Mouse (Mus musculus) heart, postnatal 4 days (tissue): ENCODE data around the gene Pdcd7. TPM values are rescaled to one million over a fixed set of nuclear protein-coding genes. Genes with fewer than 3 reads are reported as not detected.

Experiments
- DNase-seq: peaks from one replicate; pipeline ENCODE4 v3.0.0; 2021
- total RNA-seq, 2 experiments: library from RNA; stranded (reverse); gene quantifications; 2 replicates each; pipeline ENCODE4 v1.2.3; 2021

Gene Pdcd7
- total RNA-seq, 2 experiments from 2014 or later: 12.1 to 13.2 TPM

DNA sequence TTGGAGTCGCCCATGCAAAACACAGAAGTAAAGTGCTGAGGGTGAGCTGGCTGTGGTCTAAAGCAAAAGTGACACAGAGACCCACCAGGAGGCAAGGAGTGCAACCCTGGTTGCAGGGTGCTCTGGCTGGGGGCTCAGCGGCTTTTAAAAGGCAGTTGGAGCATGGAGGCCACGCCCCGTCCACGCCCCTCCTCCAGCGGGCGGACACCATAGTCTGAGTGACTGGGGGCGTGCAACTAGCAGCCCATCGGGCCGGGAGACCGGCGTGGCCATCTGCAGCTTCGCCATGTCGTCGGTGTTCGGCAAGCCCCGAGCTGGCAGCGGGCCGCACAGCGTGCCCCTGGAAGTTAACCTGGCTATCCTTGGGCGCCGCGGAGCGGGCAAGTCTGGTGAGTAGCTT lies 52.4 kb downstream of the Pdcd7 start, which contains the start of gene Rasl12:
TSS of gene Rasl12 (plus strand) at position 228 of the 400 bp plus-strand sequence.
- DNase-seq: peak; percentile 81

DNA sequence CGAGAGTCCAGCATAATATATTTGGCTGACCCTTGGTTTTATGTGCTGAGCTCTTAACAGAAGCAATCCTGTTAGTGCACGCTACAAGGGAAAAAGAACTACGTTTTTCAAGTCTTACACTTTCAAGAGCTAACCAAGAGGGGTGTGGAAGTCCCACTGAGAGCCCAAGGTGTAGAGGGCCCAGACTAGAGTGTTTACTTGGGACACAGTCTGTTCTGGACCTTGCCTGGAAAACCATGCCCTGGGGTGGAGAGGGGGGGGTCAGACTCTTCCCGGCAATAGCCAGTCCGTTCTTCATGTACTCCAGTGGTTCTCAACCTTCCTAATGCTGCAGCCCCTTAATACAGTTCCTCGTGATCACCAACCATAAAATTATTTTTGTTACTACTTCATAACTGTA lies 54.0 kb downstream of the Pdcd7 start:
- no peak for DNase-seq

GRCm38 (mm10) chr9:65404331-65405183 lies 58.7 kb downstream of the Pdcd7 start:
- peak; percentile 92 for DNase-seq

- no peak for DNase-seq
Observed at GRCm38 (mm10) chr9:65405184-65405449, 59.2 kb downstream of the Pdcd7 start.

- DNase-seq: no peak
Observed at GRCm38 (mm10) chr9:65407327-65407726, 61.4 kb downstream of the Pdcd7 start.

GRCm38 (mm10) chr9:65407861-65408260 lies 62.0 kb downstream of the Pdcd7 start:
- DNase-seq: no peak

DNA sequence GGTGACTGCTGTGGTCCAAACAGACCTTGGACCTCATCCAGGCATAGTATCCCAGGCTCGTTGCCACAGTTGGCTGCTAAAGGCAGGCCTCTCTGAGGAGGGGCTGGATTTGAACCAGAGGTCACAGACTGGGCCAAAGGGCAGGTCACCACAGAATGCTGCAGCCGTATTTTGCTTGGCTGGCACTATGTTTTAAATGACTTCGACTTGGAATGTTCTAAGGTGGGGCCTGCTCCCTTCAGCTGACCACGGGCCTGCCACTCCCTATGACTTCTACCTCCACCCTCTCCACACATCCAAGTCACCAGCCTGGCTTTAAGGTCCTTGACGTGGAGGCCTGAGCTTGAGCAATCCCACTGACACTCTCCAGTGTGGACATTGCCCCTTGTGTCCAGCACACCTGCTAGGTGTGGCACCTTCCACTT lies 63.0 kb downstream of the Pdcd7 start:
- peak; percentile 51 for DNase-seq

Other genes with a start within 250 kb of the Pdcd7 start
- 10 to 100 TPM; 13.9 to 16.5 TPM for gene Igdcc4, start 244.6 kb upstream of the Pdcd7 start, total RNA-seq
- gene Igdcc3, start 204.9 kb upstream of the Pdcd7 start, total RNA-seq: under 1 TPM; 0.43 to 0.52 TPM
- gene Parp16, start 150.8 kb upstream of the Pdcd7 start, total RNA-seq: 1 to 10 TPM; 3.7 to 3.8 TPM
- gene Cilp, start 80.9 kb upstream of the Pdcd7 start, total RNA-seq: 1 to 10 TPM; 1.4 to 1.5 TPM
- 10 to 100 TPM; 50.7 to 53.1 TPM for gene Clpx, start 51.8 kb upstream of the Pdcd7 start, total RNA-seq
- under 1 TPM in 1 of 2 experiments, not detected in 1; 0.36 TPM for gene Ubap1l, start 14.9 kb downstream of the Pdcd7 start, total RNA-seq
- gene Kbtbd13, start 45.5 kb downstream of the Pdcd7 start, total RNA-seq: 1 to 10 TPM; 1.1 to 1.2 TPM
- 10 to 100 TPM in 1 of 2 experiments, 1 to 10 TPM in 1; 10.0 to 10.7 TPM for gene Rasl12, start 52.4 kb downstream of the Pdcd7 start, total RNA-seq
- gene Slc51b, start 76.9 kb downstream of the Pdcd7 start, total RNA-seq: not detected
- 1 to 10 TPM; 7.6 to 8.8 TPM for gene Mtfmt, start 89.7 kb downstream of the Pdcd7 start, total RNA-seq
- gene Spg21, start 114.8 kb downstream of the Pdcd7 start, total RNA-seq: 10 to 100 TPM; 24.6 to 27.8 TPM
- gene Ankdd1a, start 174.1 kb downstream of the Pdcd7 start, total RNA-seq: not detected
- gene Plekho2, start 233.9 kb downstream of the Pdcd7 start, total RNA-seq: 10 to 100 TPM; 17.9 to 19.4 TPM
- 1 to 10 TPM; 6.2 to 7.6 TPM for gene Pif1, start 241.1 kb downstream of the Pdcd7 start, total RNA-seq